Mouse (Mus musculus): Measurements from ENCODE around the gene Anks3.

The Anks3 gene

GRCm38 (mm10) chr16:4922481-4922880 is 41.5 kb downstream of the Anks3 start:
- no peak for DNase-seq

- DNase-seq: no peak
These were observed 43.4 kb downstream of the Anks3 start for GRCm38 (mm10) chr16:4920556-4920955.

- no peak for DNase-seq
These were observed 47.4 kb downstream of the Anks3 start for GRCm38 (mm10) chr16:4916608-4917007.

GRCm38 (mm10) chr16:4915931-4916330 is 48.1 kb downstream of the Anks3 start:
- DNase-seq: no peak

- peak; percentile 86 for DNase-seq
These were observed 49.9 kb downstream of the Anks3 start for GRCm38 (mm10) chr16:4913783-4914735.

GRCm38 (mm10) chr16:4912907-4913782 is 50.9 kb downstream of the Anks3 start:
- no peak for DNase-seq

DNA sequence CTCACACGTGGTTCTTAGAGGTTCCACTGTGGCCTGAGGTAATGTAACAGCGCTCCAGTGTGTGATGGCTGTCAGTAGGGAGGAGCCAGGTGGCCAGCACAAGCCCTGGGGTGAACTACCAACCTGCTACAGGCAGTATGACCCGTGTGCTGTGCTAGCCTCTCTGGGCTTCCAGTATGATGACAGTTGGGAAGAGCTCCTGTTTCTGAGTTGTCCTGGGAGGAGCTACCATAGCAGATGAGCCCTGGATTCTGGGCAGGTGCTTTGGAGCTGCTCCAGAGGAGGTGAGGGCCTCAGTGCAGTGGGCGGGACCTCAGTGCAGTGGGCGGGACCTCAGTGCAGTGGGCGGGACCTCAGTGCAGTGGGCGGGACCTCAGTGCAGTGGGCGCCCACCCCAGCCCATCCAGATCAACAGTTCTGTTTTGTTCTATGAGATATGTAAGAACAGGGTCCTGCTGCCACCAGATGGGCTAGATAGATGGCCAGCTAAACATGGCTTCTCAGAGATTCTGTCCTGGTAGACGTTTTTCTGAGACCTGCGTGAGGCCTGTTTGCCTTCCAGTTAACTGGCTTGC is 51.8 kb downstream of the Anks3 start:
- DNase-seq: no peak

DNA sequence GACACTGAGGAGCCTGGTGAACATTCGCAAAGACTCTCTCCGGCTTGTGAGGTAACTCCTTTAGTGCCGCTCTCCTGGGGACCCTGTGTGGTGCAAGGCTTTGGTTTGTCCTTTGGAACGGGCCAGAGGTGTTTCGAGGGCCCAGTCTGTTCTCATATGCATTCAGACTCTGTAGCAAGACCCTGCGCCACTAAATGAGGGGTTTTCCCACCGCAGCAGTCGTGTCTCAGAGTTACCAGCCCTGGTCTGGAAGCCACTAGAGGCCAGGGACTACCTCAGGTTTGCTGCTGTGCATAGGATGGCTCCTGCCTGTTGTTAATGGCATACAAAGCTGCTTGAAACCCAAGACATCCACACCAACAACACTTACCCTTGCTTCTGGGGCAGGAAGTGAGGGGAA is 53.2 kb downstream of the Anks3 start:
- DNase-seq: no peak

GRCm38 (mm10) chr16:4909745-4910144 is 54.3 kb downstream of the Anks3 start:
- no peak for DNase-seq

- no peak for DNase-seq
These were observed 56.0 kb downstream of the Anks3 start for GRCm38 (mm10) chr16:4907972-4908371.

GRCm38 (mm10) chr16:4907386-4907785 is 56.6 kb downstream of the Anks3 start:
- DNase-seq: no peak

DNA sequence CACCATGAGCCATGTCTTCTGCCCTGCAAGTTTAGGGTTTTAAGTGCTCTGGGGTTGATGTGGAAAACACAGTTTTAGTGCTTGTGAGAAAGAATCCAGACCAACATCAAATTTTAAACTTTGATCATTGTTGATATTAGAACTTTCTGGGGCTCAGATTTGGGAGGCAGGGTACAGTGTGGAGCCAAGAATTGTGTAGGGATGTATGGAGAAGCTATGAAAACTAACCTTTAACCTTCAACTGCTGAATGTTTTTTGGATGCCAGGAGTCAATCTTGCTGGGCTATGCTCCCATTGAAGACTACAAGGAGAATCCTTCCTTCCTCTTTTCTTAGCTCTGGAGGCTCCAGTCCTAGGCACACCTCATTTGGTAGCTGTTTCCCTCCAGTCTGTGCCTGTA is 57.4 kb downstream of the Anks3 start:
- no peak for DNase-seq

DNA sequence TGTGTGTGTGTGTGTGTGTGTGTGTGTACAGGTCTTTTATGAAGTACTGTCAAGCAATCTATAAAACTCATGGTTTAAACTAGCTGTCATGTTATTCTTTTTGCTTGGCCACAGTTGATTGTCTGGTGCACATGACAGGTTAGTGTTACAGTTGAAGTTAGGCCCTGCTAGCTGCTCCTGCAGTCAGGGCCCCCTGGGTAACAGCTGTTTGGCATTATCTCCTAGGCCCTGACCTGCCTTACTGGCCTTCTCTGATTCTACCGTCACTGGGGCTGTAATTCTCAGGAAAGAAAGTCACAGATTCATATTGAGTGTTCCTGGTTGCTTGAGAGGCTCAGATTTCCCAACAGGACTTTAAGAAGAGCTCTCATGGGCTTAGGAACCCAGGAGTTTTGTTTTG is 58.4 kb downstream of the Anks3 start:
- DNase-seq: no peak

DNA sequence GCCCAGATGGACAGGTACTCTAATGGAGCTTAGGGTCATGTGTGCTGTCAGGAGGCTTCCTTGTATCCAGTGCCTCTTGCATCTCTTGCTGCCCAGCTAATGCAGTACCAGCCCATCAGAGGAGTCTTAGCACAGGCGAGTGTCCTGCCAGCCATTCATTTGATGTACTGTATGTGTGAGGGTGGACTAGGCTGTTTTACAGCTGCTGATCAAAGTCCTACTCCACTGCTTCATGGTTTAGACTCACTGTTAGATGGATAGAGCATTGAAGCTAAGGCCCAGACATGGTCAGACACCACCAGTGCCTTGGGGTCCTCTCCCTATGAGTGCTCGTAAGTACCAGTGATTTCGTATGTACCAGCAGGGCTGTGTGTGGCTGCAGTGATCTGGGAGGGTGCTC is 59.1 kb downstream of the Anks3 start:
- DNase-seq: no peak

DNA sequence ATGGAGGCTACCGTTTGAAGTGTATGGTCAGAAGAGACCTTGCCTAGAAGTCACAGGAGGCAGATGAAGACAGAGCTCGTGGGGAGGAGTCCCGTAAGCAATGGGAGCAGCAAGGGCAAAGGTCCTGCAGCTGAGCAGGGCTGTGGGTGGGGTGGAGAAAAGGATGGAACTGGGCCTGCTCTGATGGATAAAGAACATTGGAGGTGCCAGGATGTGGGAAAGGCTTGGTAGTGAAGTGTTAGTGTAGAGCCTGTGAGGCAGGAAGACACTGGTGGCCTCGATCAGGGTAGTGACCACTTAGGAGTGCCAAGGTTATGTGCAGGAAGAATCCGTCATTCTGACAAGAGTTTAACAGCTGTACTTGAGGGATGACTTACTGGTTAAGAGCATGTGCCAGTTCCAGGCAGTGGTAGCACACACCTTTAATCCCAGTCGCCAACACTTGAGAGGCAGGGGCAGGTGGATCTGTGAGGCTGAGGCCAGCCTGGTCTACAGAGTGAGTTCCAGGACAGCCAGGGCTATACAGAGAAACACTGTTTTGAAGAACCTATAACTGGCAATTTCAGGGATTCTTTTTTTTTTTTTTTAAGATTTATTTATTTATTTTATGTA is 60.4 kb downstream of the Anks3 start:
- no peak for DNase-seq

- DNase-seq: no peak
These were observed 61.6 kb downstream of the Anks3 start for GRCm38 (mm10) chr16:4902390-4902789.

DNA sequence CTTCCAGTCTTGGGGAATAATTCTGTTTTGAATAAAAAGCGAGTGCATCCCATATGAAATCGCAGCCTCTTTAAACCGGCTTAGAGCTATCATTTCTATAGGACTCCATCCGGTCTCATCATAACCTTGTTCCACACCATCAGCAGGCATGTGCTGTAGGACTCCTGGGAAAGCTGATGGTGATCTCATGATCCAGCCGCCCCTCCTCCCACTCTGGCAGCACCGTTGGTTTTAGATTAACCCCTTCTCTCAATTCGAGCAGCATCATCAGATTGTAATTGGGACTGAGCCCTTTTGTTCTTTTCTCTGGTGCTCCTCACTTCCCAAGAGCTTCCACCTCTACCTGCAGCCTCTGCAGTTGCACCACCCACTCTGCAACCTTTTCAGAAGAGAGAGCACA is 62.8 kb downstream of the Anks3 start:
- no peak for DNase-seq

DNA sequence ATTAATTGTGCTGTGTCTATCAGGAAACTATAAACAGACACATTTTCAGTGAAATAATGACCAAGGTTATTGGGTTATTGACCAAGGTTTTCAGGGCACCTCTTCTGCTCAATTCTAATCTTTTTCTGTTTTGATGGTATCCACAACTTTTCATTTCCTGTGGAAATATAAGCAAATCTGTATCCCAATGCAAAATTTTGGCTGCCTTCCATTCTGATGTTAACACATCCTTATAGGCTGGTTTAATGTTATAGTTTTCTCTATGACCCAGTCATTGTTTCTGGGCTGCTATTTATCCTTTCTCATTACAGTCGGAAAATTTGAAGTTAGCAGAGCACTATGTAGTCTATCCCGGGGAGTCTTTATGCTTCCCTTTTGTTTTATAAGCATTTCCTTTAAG is 64.3 kb downstream of the Anks3 start:
- no peak for DNase-seq

- no peak for DNase-seq
These were observed 65.1 kb downstream of the Anks3 start for GRCm38 (mm10) chr16:4898881-4899280.

DNA sequence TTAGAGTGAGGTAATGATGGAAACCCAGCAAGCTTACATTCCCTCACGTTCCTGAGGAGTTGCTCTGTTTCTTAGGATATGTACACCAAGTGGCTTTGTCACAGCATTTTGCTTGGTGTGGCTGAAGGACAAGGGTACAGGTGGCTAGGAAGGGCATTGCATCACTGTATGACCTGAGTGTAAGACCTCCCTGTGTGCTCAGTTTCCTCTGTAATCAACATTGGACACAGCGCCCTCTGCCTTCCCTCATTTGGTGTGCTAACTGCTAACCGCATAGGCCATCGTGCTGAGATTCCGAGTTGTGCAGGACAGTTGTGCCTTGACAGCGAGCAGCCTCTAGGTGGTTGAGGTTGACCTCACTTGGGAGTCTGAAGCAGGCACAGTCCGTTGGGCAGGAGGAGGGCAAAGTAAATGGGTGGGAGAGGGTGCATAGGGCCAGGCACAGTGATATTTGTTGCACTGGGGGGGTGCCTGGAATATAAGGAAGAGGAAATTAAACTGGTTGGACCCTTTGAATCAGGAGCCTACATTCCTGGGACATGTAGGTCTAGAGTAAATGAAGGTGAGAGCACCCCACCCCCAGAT is 66.8 kb downstream of the Anks3 start:
- DNase-seq: no peak

- DNase-seq: no peak
These were observed 67.6 kb downstream of the Anks3 start for GRCm38 (mm10) chr16:4896249-4897027.
